Mouse (Mus musculus) right cerebral cortex, postnatal 4 days (tissue): ENCODE results near the gene Rnase1.
"Not testable (repeated sequence)": the region's sequence is repeated elsewhere in the genome, so short reads cannot be mapped to it uniquely, and the experiment has no call there.

Source experiments
- DNase-seq: peaks from one replicate; pipeline ENCODE4 v3.0.0-alpha.2; 2022

The Rnase1 gene

DNA sequence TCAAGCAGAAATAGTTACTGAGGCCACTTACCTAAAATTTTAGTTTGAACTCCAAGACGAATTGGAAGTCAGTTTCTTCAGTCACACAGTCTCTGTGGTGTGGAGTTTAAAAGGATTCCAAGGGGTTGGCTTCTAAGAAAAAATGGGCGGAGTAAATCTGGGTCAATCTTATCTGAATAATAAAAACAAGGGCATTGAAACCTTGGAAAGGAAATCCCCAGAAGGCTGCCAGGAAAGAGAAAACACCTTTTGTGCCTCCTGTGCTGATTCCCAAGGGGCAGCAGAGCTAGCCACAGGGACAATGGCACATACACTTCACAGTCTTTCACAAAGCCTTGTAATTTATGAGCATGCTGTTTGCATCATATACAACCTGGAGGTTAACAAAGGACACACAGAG lies at the start of gene Rnase1:
TSS of gene Rnase1 (minus strand) at position 101 of the 400 bp plus-strand sequence.
- DNase-seq = no peak

DNA sequence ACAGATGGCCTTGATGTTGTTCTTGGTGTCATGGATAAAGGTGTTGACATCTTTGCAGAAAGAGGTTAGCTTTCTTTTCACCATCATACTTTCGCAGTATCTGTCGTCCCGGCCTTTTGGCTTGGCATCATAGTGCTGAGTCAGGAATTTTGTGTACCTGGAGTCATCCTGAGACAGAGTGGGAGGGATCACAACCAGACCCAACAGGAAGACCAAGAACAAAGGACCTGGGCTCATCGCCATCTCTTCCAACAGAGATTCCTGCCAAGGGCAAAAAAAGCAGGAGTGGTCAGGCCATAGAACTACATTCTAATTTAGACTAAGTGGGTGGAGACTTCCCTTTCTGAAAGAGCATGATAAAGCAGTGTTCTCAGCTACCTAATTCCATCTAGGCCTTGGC lies 49.1 kb upstream of the Rnase1 start:
- DNase-seq = no peak

DNA sequence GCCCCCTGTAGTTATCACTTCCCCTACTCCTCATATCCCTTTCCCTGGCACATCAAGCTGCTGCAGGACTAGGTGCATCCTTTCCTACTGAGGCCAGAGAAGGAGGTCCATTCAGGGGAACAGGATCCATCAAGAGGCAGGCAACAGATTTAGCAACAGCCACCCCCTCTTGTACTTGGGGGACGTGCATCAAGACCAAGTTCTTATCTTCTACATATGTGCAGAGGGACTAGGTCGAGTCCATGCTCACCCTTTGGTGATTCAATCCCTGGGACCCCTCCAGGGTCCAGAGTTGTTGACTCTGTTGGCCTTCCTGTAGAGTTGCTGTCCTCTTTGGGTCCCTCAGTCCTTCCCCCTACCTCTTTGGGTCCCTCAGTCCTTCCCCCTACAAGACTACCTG lies 34.5 kb upstream of the Rnase1 start:
- not testable (repeated sequence) for DNase-seq

DNA sequence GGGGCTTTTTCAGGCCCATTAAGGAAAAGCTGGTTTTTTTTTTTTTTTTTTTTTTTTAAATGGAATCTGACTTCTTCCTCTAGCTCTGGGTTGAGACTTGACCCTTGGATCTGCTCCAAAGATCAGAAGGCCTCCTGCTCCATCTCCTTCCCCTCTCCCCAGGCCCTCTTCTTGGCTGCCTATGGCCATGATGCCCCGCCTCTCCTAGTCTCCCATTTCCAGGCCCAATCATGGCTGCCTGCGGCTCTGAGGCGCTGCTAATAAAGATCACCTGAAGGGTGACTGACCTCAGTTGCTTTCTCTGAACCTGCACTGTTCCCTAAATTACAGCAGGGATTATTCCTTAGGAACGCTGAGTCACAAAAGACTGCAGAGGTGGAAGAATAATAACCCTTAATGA lies 27.3 kb upstream of the Rnase1 start:
- DNase-seq = no peak

DNA sequence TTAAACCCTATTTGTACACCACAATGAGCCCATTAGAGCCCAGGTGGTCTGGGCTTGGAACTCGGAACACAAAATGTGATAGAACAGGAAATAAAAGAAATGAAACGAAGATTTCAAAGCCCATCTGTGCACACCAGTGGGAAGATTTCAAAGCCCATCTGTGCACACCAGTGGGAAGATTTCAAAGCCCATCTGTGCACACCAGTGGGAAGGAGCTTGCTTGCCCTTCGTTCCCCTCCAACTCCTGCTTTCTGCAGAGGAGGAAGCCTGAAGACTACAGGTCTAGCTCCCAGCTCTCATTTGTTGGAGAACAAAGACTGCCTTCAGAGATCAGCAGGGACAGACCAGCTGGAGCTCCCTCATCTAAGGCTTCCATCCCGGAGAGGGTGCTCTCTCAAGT lies 26.4 kb upstream of the Rnase1 start:
- DNase-seq = not testable (repeated sequence)

DNA sequence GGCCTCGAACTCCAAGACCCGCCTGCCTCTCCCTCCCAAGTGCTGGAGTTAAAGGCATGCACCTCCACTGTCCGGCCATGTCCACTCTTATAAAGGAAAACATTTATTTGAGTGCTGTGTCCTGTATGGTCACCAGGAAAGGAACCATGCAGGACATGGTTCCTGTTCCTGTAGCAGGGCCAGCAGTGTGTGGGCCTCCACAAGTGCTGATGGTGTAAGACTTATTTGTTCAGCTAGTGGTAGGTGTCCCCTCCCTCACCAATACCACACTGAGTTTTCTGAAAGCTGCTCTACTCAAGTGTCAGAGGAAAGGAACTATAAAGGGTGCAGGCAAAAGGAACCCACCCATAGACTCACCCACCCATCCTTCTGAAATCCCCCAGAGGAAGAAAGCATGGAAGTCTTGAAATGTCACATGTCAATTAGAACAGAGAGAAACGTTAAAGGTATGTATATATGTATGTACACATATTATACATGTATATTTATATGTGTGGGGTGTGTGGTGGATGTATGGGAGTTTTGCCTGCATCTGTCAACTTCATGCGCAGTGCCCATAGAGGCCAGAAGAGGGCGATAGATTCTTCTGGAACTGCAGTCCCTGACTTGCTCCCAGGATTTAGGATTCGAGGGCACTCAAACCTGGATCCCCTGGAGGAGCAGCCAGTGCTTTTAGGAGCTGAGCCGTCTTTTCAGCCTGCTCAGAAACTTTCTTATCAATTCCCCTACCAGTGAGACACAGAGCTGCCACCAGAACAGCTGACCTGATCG lies 25.7 kb upstream of the Rnase1 start:
- peak; percentile 38 for DNase-seq

DNA sequence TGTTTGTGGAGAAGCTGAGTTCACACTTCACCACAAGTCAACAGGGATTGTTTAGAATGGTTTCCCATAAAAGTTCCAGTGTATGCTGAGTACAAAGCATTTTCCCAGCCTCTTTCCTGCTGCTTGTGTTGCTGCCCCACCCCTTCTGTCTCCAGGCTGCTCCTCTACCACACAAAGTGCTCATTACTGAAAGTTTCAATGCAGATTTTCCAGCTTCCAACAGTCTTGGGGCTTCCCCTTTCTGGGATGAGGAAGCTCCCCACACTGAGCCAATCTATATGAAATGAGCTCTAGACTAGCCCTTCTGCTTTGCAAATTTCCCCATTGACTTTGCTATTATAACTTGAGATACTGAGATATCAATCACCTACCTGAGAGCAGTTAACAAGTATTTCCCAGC lies 19.5 kb upstream of the Rnase1 start:
- no peak for DNase-seq

DNA sequence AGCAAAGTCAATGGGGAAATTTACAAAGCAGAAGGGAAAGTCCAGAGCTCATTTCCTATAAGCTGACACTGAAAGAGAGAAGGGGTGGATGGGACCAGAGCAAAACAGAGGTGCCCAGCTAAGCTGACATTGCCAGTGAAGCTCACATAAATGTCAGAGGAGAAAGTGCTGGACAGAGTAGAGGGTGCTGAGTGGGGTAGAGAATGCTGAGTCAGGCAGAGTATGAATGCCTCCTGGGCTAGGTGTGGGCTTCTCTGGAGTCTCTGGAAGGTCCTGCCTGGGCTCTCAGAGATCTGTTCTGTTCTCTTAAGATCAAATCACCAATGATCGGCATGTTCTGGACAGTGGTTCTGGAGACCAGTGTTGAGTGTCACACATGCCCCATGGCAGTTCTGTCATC lies 18.9 kb upstream of the Rnase1 start:
- no peak for DNase-seq

DNA sequence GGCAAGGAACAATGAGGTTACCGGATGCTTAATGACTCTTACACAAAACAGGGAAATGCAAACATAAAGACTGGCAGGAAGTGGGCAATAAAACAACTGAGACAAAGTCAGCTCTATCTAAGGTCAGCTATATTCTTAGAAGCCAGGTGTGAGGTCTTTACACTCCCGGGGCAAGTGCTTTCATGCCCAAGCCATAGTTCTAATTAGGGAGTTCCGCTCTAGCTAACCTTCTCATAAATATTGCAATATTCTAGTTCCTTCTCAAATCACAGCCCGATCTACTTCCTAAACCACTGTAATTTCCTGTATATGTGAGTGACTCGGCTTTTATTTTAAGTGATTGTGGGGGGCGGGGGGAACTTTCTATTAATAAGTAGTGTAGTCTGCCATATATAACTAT lies 16.7 kb upstream of the Rnase1 start:
- DNase-seq = not testable (repeated sequence)

DNA sequence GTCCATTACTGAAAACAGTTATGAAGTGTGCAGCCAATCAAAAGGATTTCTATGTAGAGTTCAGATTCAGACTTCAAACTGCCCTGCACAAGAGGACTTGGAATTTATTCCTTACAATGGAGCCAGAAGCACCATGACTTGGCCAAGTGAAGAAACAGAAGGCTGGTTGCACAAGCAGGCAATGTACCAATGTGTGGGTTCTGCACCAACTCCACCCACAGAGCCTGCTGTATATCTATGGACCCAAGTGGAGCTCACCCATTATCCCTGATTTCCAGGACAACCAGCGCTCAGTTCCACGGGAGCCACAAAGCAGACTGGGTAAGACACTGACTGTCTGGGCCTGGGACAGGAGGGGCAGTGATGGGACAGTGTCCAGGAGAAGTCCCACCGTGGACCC lies 15.4 kb upstream of the Rnase1 start, which contains the start of gene Rnase2b:
TSS of gene Rnase2b (plus strand) at position 285 of the 400 bp plus-strand sequence.
- DNase-seq = not testable (repeated sequence)

DNA sequence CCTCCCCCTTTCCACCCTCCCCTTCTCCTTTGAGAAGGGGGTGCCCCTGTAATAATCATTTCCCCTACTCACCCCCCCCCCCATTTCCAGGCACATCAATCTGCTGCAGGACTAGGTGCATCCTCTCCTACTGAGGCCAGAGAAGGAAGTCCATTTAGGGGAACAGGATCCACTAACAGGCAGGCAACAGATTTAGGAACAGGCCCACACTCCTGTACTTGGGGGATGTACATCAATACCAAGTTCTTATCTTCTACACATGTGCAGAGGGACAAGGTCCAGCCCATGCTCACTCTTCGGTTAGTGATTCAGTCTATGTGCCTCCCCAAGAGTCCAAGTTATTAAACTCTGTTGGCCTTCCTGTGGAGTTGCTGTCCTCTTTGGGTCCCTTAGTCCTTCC lies 10.5 kb upstream of the Rnase1 start:
- DNase-seq = no peak

DNA sequence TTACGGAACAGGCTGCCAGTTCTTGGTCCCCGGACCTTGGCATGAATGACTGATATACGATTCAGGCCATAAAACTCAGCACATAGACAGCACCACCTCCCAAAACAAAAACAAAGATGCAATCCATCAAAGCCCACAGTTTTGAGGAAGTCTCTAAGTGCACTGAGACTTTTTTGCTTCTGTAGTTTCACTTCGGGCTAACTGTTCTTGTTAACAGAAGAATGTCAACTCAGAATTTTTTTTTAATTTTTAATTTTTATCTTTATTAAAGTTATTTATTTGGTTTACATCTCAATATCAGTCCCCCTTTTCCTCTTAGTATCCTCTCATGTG lies 10.1 kb upstream of the Rnase1 start:
- DNase-seq = no peak

DNA sequence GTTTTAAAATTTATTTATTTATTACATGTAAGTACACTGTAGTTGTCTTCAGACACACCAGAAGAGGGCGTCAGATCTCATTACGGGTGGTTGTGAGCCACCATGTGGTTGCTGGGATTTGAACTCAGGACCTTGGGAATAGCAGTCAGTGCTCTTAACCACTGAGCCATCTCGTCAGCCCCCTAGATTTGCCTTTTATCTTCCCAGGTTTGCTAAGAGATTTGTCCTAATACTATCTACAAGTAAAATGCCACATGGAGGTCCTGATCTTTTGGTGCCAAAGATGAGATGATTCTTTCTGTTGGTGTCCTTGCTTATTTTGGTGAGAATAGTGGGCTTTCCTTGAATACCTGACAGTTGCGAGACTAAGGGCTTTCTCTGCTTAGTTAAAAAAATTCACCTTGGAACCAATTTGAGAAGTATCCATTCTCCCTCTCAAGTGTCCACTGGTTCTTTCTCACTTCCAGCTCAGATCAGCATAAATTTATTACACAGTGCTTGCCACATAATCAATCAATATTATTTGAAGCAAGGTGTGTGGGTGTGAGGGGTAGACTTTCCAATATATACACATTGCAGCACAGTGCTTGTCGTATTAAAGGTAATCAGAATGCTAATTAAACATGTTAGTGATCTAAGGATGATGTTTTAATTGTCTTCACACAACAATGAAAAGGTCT lies 9.6 kb upstream of the Rnase1 start:
- DNase-seq = no peak

DNA sequence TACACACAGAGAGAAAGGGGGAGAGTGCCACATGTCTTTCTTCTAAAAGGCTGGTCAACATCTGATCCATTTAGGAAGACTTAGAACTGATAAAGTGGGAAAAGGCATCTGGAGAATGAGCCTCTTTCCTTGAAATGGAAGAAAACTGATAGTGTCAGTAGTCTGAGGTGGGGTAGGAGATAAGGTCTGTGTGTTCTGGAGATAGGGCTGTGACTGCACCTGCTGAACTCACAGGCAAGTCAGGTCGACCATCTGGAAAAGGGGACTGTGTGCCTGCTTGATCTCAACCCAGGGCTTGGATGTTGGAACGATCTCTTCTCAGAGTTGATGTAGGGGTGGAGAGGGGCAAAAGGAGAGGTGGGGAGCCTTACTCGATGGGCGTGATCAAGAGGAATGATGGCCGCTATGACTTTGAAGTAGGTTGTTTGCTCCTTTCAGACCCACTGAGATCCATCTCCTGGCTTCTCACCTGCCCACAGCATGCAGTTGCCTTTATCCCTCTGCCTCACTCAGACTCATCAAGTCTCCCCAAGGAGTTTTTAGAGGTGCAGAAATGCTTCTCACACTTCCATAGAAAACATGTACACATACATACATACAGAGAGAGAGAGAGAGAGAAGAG lies 5.8 kb upstream of the Rnase1 start:
- no peak for DNase-seq

DNA sequence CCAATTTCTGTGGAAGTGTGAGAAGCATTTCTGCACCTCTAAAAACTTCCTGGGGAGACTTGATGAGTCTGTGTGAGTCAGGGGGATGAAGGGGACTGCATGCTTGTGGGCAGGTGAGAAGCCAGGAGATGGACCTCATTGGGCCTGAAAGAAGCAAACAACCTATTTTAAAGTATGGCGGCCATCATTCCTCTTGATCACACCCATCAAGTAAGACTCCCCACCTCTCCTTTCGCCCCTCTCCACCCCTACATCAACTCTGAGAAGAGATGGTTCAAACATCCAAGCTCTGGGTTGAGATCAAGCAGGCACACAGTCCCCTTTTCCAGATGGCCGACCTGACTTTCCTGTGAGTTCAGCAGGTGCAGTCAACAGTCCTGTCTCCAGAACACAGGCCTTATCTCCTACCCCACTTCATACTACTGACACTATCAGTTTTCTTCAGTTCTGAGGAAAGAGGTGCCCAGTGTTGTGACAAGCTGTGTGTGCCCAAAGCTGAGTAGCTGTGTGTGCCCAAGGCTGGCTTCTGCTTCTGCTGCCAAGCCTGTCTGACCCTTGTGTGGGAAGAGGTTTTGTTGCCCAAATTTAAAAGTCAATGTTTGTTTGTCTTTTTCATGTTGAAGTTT lies 3.7 kb upstream of the Rnase1 start:
- no peak for DNase-seq

DNA sequence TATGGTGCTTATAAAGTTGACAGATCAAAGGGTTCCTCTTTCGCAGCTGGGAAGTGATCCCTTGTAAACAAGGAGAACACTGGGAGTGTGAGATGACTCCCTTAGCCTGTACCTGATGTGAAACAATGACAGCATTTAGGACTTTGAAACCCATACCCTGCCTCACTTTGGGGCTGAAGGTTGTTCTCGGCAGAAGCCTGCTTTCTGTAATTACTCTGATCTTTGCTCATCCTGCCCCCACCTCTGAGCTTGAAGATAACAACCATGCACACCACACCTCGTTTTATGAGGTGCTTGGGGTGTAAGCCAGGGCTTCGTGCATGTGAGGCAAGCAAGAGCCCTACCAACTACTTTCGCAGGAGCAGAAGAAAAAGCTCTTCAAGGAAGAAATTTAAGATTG lies 2.6 kb upstream of the Rnase1 start:
- no peak for DNase-seq

DNA sequence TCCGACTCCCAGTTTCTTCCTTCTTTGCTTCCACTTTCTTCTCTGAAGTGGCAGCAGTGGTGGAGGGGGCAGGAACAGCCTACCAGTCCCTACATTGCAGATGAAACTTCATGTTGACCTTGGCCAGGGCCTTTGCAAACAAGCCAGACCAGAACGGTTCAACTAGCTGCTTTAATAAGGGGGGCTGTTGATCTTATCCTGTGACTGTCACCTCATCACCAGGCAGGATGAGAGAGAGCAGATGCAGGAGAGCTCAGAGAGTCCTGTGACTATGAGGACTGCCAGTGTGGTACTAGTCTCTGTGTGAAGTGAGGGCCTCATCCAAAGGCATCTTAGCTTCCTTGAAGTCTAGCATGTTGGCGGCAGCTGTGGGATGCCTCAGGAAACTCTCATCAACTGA lies 1.4 kb upstream of the Rnase1 start:
- DNase-seq = no peak

DNA sequence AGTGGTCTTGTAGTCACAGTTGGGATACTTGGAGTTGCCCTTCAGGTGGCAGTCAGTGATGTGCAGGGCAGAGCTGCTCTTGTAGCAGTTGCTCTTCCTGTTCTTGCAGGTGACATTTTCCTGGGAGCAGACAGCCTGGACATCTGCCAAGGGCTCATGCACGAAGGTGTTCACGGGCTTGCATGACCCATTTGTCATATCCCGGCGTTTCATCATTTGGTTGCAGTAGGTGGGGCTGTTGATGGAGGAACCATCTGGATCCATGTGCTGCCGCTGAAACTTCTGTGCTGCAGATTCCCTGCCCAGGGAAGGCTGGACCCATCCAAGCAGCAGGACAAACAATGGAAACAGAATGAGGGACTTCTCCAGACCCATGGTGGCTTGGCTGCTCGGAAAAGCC lies 1.1 kb downstream of the Rnase1 start:
- no peak for DNase-seq

DNA sequence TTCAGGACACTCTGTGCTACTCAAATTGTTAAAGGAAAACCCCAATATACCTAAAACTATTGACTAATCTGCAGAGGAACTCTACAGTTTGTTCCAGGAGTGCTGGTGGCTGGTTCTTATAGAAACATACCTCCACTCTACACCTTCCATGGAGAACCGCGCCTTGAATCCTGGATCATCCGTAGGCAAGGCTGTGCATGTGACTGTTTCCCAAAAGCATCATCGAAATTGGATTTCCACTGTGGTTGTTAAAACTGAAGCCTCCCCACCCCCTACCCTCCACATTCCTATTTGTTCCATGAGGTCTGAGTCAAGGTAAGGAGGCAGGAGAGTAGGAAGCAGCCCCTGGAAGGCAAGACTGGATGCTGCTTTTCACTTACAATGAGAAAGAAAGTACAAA lies 2.1 kb downstream of the Rnase1 start:
- no peak for DNase-seq

DNA sequence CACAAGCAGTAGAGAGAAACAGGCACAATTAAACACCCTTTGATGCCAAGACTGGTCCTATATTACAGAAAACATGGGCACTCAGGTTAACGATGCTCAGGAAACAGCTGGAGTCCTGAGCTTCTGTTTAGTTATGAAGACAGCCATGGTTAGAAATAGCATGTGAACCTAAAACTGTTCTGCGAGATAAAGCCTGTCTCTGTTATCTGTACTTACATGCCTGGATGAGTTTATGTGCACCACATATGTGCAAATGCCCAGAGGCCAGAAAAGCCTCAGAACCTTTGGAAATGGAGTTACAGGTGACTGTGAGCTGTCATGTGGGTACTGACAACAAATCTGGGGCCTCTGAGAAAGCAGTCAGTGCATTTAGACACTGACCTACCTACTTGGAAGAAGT lies 2.6 kb downstream of the Rnase1 start:
- no peak for DNase-seq

DNA sequence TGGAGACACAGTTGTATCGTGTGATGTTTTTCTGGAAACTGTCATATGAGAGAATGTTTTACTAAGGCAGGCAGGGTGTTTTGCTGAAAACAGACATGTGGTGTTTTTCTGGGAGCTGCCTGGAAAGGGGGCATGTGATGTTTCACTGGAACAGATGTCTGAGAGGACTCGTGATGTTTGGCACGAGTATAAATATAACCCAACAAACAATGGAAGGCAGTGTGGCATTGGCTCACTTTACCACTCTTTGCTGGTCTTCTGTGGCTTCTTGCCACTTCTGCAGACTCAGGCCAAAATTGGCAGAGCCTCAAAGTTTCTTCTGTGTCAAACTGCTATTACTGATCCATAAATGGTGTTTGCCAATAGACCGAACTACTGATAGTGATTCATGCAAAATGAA lies 3.3 kb downstream of the Rnase1 start:
- DNase-seq = no peak

DNA sequence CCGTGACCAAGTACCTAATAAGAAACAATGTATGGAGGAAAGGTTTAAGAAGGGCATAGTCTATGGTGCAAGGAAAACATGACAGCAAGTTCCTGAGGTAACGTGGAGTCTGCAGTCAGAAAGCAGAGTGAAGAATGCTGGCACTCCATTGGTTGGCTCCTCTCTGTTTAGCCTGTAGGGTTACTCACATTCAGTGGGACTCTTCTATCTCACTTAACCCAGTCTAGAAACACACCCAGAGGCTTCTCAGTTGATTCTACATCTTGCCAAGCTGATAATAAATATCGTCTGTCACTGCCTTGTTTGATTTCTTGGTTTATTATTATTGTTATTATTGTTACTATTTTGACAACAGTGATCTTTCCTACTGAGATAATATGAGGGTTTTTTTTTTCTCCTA lies 4.0 kb downstream of the Rnase1 start:
- DNase-seq = no peak

DNA sequence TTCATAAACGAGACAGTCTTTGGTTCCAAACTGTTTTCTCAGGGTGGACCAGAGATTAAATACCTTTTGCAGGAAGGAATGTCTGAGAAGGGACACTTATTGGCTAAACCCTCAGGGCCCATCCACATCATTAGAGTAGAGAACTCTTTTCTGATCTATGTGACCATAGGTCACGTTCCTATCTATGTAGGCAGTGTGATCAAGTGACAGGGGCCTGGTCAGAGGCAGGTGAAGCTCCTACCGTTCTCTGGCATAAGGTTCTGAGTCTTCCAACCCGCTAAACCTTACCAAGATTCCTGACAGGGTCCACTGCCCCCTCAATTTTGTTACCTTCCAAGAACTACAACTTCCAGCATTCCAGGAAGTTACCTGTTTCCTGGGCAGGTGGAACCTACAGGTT lies 4.5 kb downstream of the Rnase1 start:
- DNase-seq = no peak

DNA sequence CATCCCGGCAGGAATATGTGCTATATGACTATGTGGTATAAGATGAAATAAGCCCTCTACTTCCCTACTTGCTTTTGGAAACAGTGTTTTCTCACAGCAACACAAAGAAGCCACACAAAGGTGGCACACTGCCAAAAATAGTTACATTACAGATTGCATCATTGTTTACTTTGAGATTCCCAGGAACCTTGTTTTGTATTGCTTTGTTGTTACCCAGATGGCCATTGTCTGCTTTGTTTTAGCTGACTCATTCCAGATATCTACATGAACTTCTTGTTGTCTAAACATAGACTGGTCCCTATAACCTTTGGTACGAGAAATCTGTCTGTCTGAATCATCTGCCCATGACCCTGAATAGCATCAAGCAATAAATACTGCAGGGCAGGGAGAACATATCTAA lies 6.2 kb downstream of the Rnase1 start:
- no peak for DNase-seq
